Mouse (Mus musculus) midbrain, embryonic 11.5 days (tissue): ENCODE measurements around the gene Arhgef17. TPM values are rescaled to one million over a fixed set of nuclear protein-coding genes. Genes with fewer than 3 reads are reported as not detected.
"Not testable (repeated sequence)": the region's sequence is repeated elsewhere in the genome, so short reads cannot be mapped to it uniquely, and the experiment has no call there.

Source experiments
- ATAC-seq: fragments of 200-750 bp; cut with Nextera tagmentation; 2 replicates; pipeline ENCODE4 v1.8.0; 2017; ENCODE audit warnings: moderate TSS enrichment, moderate library complexity; ENCODE audit not compliant: low FRiP score
- DNase-seq: peaks from one replicate; pipeline ENCODE4 v3.0.0; 2015; ENCODE audit warnings: low spot score; ENCODE audit errors: missing footprints
- H3K27ac ChIP-seq: fragments of 300-500 bp; sonication (generic); 2 replicates; pipeline ENCODE4 v1.5.1; 2014; ENCODE audit warnings: low read depth, low read length
- H3K27me3 ChIP-seq: fragments of 300-500 bp; sonication (generic); 2 replicates; pipeline ENCODE4 v1.6.1; 2014; ENCODE audit warnings: mild to moderate bottlenecking, low read length, moderate library complexity, mixed read lengths; ENCODE audit not compliant: control insufficient read depth, insufficient read depth
- H3K36me3 ChIP-seq: fragments of 300-500 bp; sonication (generic); 2 replicates; pipeline ENCODE4 v1.6.1; 2014; ENCODE audit warnings: mild to moderate bottlenecking, low read length, moderate library complexity, mixed read lengths; ENCODE audit not compliant: control insufficient read depth, insufficient read depth
- H3K4me1 ChIP-seq: fragments of 300-500 bp; sonication (generic); 2 replicates; pipeline ENCODE4 v1.6.1; 2014; ENCODE audit warnings: low read length; ENCODE audit not compliant: control insufficient read depth, insufficient read depth
- H3K4me2 ChIP-seq: fragments of 300-500 bp; sonication (generic); 2 replicates; pipeline ENCODE4 v1.6.1; 2014; ENCODE audit warnings: mild to moderate bottlenecking, moderate library complexity
- H3K4me3 ChIP-seq: fragments of 300-500 bp; sonication (generic); 2 replicates; pipeline ENCODE4 v1.5.1; 2014; ENCODE audit warnings: low read depth, low read length
- H3K9ac ChIP-seq: fragments of 300-500 bp; sonication (generic); 2 replicates; pipeline ENCODE4 v1.6.1; 2014; ENCODE audit warnings: low read length
- H3K9me3 ChIP-seq: fragments of 300-500 bp; sonication (generic); 2 replicates; pipeline ENCODE4 v1.6.1; 2016; ENCODE audit warnings: low read length; ENCODE audit not compliant: control insufficient read depth
- WGBS: fragments of 180-500 bp; shearing (Covaris S2); extraction: QIAGEN DNeasy Blood & Tissue Kit; methylation state at CpG from one replicate; pipeline ENCODE4 v1.1.7; 2014; 5-methylcytosine and 5-hydroxymethylcytosine counted together
- polyA plus RNA-seq: library from polyadenylated mRNA; unstranded; fragments of >200 nt; fragmentation: Nextera tagmentation; extraction: Ambion mirVana; gene quantifications from 2 replicates; pipeline ENCODE4 v1.2.1, GENCODE M21; 2014

Gene Arhgef17
- polyA plus RNA-seq, 1 experiment from 2014 or later, result 6.8 TPM

DNA sequence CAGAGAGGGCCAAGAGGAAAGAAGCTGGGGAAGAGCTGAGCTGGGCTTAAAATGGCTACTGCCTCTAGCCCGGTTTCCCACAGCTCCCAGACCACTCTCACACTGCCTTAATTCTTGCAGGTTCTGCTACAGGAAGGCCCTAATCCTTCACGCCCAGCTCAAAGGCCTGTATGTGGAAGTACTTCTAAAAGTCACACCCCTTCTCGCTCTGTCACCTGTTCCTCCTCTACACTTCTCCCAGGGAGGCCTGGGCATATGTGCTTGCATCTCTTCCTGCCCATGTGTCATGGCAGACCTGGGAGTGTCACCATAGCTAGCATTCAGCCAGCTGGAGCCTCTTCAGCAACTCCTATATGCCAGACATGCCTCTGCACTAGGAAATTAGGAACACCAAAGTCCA is 78.5 kb downstream of the Arhgef17 start:
- Histone ChIP-seq H3K36me3 (no peaks in the 10 kb centered on the region), H3K4me1 (0 out of 2 replicates have a peak, but pooled peaks cover 2% of the 10 kb centered on the region), H3K4me3 (no peak overlapping the region), H3K4me2 (no peak overlapping the region), H3K27ac (no peak overlapping the region), H3K9ac (no peak overlapping the region), H3K9me3 (no peaks in the 10 kb centered on the region), H3K27me3 (no peaks in the 10 kb centered on the region)
- DNase-seq (no peak), ATAC-seq (no peak)
- 80% methylated on average over 3 of the region's 3 CpGs for WGBS

DNA sequence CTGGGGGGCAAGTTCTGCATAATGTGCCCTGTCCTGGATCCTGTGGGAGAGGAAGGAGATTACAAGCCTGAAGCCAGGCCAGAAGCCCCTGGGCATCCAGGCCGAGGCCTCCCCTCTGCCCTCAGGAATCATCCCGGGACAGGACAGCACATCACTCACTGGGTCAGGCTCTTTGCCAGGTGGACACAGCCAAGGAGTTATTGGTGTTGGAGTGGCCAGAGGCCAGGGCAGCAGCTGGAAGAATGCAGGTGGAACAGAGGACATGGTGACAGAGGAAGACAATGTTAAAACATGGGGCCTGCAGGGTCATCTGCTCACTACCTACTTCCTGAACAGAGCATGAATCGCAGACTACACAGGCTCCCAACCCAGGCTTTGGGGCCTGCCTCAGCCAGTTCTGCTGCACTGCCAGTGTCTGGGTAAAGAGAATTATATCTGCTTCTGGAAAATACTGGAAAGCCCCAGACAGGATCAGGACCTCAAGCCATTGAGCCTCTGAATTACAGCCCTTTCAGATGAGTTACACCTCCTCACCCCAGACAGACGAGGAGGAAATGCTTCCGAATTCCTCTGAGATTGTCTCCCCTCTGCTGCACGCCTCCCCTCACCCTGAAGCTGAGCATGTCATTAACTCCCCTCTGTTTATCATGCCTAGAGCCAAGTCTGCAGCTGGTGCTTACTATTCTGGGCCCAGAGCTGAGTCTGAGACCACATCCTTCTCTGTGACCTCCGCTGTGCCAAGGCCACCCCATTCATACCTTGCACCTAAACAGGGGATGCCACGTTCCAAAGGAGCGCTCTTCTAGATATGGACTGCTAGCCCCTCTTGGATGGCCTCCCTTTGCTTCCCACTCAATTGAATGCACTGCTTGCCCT is 80.2 kb downstream of the Arhgef17 start:
- Histone ChIP-seq H3K4me1 (0 out of 2 replicates have a peak, but pooled peaks cover 2% of the 10 kb centered on the region), H3K4me2 (no peak overlapping the region), H3K36me3 (no peaks in the 10 kb centered on the region), H3K27ac (no peak overlapping the region), H3K9ac (no peak overlapping the region), H3K9me3 (no peaks in the 10 kb centered on the region), H3K27me3 (no peaks in the 10 kb centered on the region), H3K4me3 (no peak overlapping the region)
- 82% methylated on average over 9 of the region's 9 CpGs for WGBS
- DNase-seq (peak; percentile 61), ATAC-seq (no peak)

DNA sequence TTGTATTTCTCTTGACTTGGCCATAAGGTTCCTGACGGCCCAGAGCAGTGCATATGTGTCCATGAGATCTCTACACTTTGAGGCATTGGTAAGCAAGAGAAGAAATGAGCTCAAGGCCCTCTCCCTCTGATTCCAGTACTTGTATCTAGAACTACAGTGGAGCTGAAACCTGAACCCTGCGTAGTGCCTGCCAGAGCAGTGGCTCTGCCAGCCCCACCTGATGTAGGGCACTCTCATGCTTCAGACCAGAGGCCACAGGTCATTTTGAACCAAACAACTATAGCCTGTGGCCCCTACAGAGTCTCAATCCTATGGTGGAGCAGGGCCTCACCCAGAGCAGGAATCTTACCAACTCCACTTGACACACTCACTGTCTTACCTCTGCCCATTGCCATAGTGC is 82.4 kb downstream of the Arhgef17 start:
- DNase-seq (peak; percentile 49), ATAC-seq (no peak)
- Histone ChIP-seq H3K4me1 (0 out of 2 replicates have a peak, but pooled peaks cover 2% of the 10 kb centered on the region), H3K27me3 (no peaks in the 10 kb centered on the region), H3K36me3 (no peaks in the 10 kb centered on the region), H3K9me3 (no peaks in the 10 kb centered on the region), H3K4me3 (no peak overlapping the region), H3K27ac (no peak overlapping the region), H3K4me2 (no peak overlapping the region), H3K9ac (no peak overlapping the region)
- 90% methylated on average over 2 of the region's 2 CpGs for WGBS

DNA sequence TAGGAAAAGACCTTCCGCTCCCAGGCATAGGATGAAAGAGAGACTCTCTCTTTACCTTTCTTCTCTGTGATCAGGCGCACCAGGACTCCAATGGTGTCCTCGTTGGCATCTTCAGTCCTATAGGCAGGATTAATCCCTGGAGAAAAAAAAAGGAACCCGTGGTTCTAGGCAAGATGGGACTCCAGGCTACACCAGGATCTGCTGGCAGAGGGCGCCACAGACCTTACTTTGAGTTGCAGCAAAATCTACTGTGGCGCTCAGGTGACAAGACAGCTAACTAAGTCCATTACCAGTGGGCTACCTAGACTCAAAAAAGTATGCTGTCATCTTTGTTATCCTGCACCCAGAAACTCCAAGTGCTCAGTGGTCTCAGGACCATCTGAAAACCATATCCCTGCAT is 83.2 kb downstream of the Arhgef17 start:
- no peak; the same call in 1 of the 2 replicates for ATAC-seq
- Histone ChIP-seq H3K9me3 (no peaks in the 10 kb centered on the region), H3K27me3 (no peaks in the 10 kb centered on the region), H3K4me1 (0 out of 2 replicates have a peak, but pooled peaks cover 2% of the 10 kb centered on the region), H3K4me2 (no peak overlapping the region), H3K27ac (no peak overlapping the region), H3K4me3 (no peak overlapping the region), H3K36me3 (no peaks in the 10 kb centered on the region), H3K9ac (no peak overlapping the region)
- peak; percentile 89 for DNase-seq
- 23% methylated on average over 6 of the region's 6 CpGs for WGBS

DNA sequence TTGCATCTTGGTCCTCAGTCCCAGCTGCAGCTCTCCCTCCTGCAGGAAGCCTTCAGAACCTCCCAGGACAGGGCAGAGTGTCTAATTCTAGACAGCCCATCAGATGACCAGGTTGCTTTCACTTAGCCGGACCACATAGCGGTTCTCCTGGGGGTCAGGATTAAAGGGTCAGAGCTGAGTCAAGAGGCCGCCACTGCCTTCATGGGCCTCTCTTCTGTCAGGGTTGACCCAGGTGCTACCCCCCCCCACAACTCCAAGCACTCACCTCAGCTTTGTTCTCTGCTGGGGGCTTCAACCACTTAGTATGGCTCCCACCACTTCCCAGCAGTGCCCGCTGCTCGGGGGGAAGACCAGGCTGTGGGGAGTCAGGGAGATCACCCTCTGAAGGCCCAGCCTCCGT is 84.8 kb downstream of the Arhgef17 start:
- DNase-seq (peak; percentile 67), ATAC-seq (no peak)
- no peak overlapping the region for H3K4me3 ChIP-seq
- no peak overlapping the region for H3K4me2 ChIP-seq
- H3K9me3 ChIP-seq, result no peaks in the 10 kb centered on the region
- H3K27ac ChIP-seq, result no peak overlapping the region
- H3K4me1 ChIP-seq, result 0 out of 2 replicates have a peak, but pooled peaks cover 2% of the 10 kb centered on the region
- H3K9ac ChIP-seq, result no peak overlapping the region
- no peaks in the 10 kb centered on the region for H3K27me3 ChIP-seq
- H3K36me3 ChIP-seq, result no peaks in the 10 kb centered on the region
- 82% methylated on average over 6 of the region's 6 CpGs for WGBS

DNA sequence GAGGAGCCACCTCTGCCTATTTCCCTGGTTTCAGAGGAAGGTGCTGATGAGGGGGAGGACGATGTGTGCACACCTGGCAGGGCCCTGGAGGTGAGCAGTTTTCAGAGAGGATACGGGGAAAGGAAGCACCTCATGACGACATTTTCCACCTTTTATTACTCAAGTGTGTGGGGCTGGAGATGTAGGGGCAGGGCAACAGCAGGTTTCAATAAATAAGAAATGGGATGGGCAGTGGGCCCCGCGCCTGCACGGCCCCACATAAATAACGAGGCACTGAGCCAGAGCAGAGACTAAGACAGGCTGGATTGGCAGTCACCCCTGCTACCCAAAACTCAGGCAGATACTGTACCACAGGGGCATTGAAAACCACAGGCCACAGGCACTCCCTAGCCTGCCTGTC is 85.9 kb downstream of the Arhgef17 start:
- not testable (repeated sequence) for H3K36me3 ChIP-seq, H3K9me3 ChIP-seq, H3K4me1 ChIP-seq, H3K9ac ChIP-seq, H3K27me3 ChIP-seq, ATAC-seq, H3K4me3 ChIP-seq, H3K4me2 ChIP-seq, H3K27ac ChIP-seq
- DNase-seq, result peak; percentile 44
- WGBS, result 83% methylated on average over 7 of the region's 7 CpGs

DNA sequence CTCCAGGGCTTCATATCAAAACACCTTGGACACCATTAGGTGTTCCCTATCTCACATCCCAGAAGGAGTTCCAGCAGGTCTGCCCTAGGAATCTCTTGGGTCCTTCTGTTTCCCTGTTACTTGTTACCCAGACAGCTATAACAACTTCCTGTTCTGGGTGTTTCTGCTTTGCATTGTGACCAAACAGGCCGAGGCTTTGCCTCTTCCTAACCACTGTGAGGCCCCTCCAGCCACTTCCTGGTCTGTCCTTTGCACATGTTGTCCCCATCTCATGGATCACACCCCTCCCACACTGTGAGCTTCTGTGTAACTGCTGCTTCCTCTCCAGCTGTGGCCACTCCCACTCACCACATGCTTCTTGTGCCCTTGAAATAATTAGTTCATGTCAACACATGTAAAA is 86.5 kb downstream of the Arhgef17 start:
- DNase-seq (no peak), ATAC-seq (no peak)
- Histone ChIP-seq H3K27me3 (no peaks in the 10 kb centered on the region), H3K36me3 (no peaks in the 10 kb centered on the region), H3K4me1 (no peaks in the 10 kb centered on the region), H3K9ac (no peak overlapping the region), H3K27ac (no peak overlapping the region), H3K9me3 (no peaks in the 10 kb centered on the region), H3K4me3 (no peak overlapping the region), H3K4me2 (no peak overlapping the region)
- 74% methylated on average over 1 of the region's 1 CpGs for WGBS

DNA sequence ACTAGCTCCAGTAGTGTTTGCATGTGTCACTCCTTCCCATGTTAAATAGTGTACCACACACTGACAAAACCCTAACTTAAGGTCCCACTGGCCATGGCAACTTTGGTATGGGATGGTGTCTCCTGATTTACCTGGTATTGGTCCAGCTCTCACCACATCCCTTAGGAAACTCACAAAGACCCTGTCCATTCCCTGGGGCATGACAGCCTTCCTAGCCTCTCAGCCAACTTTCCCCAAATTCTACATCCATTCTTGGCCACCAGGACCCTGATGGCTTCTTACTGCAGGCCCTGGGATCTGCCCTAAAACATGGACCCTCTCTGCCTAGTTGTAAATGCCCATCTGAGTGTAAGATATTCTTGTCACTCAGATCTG is 86.9 kb downstream of the Arhgef17 start:
- Histone ChIP-seq H3K4me3 (no peak overlapping the region), H3K27ac (no peak overlapping the region), H3K4me1 (no peaks in the 10 kb centered on the region), H3K36me3 (no peaks in the 10 kb centered on the region), H3K9me3 (no peaks in the 10 kb centered on the region), H3K27me3 (no peaks in the 10 kb centered on the region), H3K4me2 (no peak overlapping the region), H3K9ac (no peak overlapping the region)
- DNase-seq, result peak; percentile 67
- no peak for ATAC-seq

DNA sequence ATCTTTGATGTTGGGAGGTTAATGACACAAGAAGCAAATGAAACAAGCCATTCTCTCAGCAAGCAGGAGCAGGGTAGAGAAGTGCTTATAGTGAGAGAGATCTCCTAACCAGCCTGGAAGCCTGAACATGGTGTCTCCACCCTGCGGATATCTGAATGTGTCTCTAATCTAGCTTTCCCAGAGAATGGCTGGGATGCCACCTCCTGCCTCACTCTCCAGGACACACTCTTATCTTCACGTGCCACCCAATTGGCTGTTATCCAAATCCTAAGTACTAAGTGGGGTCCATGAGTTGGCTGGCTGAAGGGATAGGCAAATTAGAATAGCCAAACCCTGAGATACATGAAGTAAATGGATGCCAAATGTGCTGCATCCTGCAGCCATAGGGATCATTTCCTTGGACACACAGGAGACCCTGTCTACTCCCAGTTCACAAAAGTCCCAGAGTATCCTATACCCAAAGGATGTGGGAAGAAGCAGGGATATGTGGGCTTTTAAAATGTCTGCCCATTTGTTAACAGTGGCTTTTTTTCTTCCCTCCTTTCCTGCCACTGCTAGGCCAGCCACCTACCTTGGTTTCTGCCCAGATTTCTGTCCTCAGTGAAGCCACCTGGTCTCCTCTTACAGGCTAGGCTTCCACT is 87.4 kb downstream of the Arhgef17 start:
- Histone ChIP-seq H3K4me1 (no peaks in the 10 kb centered on the region), H3K27me3 (no peaks in the 10 kb centered on the region), H3K4me2 (no peak overlapping the region), H3K36me3 (no peaks in the 10 kb centered on the region), H3K27ac (no peak overlapping the region), H3K4me3 (no peak overlapping the region), H3K9me3 (no peaks in the 10 kb centered on the region), H3K9ac (no peak overlapping the region)
- 73% methylated on average over 2 of the region's 2 CpGs for WGBS
- DNase-seq (peak; percentile 75), ATAC-seq (no peak)
